Mouse (Mus musculus) activated CD4-positive, CD25-positive, alpha-beta regulatory T cell, adult 4 months (primary cell): ENCODE results near the gene Plaa. TPM values are rescaled to one million over a fixed set of nuclear protein-coding genes. Genes with fewer than 3 reads are reported as not detected.
"Not testable (repeated sequence)": the region's sequence is repeated elsewhere in the genome, so short reads cannot be mapped to it uniquely, and the experiment has no call there.

Experiments
- ATAC-seq: one replicate; pipeline ENCODE4 v1.8.0; 2017
- polyA plus RNA-seq, 2 experiments: library from polyadenylated mRNA; unstranded; fragments of 100-300 nt; shearing (Covaris generic); gene quantifications; one replicate each; pipeline ENCODE4 v1.2.1; 2017

The Plaa gene
- polyA plus RNA-seq: 10 to 100 TPM; 34.9 to 38.8 TPM

DNA sequence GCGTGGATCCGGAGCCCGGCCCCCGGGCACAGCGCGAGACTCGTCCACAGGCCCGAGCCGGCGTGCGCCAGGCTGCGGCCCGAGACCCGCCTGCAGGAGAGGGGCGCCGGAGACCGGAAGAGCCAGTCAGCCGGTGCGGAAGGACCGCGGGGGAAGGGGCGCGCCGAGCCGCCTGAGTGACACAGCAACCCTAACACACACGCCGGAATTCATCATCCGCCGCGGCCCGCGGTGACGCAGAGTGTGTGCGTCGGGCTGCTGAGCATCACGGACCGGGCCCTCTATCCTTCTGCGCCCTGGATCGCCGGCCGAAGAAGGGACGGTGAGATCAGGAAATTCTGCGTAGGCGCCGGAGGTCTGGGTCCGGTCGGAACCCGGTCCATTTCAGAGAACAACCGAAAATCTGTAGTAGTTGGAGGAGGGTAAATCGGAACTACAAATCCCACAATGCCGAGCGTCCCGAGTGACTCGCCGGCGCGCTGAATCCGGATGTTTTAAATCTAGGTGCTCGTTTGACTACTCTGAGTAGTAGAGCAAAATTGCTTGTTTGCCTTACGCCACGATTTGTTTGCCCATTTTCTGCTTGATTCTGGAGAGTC, at the start of gene Plaa:
Gene Plaa, minus strand, starts transcription at position 214 of the 599 bp plus-strand sequence.
- peak; percentile 95 for ATAC-seq

DNA sequence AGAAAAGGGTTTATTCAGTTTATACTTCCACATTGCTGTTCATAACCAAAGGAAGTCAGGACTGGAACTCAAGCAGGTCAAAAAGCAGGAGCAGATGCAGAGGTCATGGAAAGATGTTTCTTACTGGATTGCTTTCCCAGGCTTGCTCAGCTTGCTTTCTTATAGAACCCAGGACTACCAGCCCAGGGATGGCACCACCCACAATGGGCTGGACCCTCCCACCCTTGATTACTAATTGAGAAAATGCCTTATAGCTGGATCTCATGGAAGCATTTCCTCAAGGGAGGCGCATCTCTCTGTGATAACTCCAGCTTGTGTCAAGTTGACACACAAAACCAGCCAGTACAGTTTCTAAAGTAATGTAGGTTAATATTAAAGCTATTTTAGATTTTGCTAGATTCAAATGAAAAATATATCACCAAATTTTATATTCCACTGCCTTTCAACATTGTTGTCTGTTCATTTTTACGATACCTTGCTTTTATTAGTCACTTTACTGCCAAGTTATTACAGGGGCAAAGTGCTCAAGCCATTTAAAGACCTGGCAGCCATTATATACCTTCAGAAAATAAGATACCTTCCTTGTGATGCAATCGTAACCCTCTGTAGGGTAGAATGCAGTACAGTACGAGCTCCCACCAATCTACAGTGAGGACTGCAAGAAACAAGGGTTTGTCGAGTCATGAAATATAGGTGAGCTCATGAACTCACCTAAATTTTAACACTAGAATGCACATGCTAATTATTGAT, 47.6 kb upstream of the Plaa start:
- ATAC-seq: not testable (repeated sequence)

DNA sequence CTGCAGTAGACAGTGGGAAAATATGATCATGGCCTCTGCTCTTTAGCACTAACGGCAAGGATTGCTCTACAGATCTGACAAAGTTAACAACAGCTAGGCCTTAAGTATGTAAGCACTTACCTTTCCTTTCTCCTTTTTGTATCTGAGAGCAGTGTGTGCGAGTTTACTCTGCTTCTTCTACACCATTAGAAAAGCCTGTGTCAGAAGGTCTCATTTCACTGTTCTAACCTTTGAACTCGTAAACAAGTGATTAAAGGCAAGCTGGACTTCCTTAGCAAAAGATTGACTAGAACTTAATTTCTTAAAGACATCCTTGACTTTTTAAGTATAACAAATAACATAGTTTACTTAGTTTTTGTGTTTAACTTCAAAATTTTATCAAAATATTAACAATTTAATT, 46.9 kb upstream of the Plaa start, which contains the start of gene Lrrc19:
Gene Lrrc19, minus strand, starts transcription at position 225 of the 400 bp plus-strand sequence.
- ATAC-seq: no peak

DNA sequence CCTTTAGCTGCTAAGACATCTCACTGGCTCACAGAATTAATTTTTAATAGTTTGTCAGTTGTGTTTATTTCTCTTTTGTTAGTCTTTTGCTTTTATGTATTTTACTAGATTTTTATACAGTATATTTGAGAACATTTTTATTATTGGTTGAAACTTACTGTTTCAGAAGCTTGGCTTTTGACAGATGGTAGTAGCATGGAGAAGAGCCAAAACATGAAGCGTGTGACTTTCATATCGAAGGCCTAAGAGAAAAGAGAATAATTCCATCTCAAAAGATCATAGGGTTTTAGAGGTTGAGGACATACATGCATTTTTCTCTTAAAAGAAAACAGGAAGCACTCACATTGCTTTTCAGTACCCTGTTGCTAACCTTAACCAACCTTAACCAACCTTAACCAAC, 40.1 kb upstream of the Plaa start:
- no peak for ATAC-seq

DNA sequence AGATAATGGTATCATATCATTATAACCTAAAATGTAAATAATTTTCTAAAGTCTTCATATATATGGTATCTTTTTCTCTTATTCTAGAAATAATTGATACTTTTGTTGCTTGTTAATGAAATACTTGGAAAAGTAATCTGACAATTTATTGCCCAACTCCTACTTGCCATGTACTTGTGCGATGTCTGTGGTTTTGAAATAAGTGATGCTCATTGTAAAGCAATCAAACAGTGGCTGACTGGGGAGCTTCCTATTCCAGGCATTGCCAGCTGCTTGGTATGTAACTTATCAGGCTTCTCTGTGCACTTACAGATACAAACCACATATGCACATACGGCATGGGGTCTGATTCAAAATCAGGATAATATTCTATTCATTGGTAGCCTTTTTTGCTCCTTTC, 17.0 kb upstream of the Plaa start:
- ATAC-seq: no peak

DNA sequence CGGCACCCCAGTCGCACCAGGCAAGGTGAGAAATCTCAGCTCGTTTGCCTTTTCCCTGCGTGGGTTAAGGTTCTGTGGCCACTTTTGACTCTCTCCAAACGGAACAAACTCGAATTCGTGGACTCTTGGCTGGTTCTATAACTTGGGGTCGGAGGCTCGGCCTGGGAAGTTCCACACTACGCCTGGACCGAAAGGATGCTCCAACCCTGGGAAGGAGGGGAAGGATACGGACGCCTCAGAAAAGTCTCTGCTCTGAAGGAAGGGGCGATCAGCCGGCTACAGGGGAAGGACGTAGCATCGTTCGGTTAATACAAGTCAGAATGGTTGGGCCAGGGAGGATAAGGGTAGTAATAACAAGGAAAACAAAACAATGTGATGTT, 11.6 kb upstream of the Plaa start:
- peak; percentile 5 for ATAC-seq

DNA sequence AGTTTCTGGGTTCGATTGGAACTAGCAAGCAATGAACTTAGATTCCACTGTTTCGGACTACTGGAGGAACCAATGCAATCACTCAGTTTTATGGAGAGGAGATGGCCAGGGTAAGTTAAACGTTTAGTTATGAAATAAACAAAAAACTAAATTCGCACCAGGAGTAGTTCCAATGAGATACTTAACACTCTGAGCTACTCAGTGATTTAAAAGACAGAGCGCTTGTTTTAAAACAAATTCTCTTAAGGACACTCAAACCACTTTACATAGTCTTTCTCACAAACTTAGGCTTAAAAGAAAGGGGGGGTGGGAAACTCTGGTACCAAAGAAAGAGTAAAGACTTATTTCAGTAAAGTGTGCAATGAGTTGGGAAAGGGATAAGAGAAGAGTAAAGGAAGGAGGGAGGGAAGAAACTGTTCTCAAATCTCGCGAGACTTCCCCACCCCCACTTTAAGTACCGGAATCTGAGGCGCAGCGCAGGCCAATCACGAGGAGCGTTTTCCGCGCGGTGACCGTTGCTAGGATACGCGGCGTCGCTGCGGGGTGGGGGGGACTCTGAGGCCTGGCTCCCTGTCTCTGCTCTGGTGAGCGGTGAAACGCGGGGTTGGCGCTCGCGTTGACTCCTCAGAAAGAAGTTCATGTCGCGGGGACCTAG, 11.1 kb upstream of the Plaa start, which contains the start of gene Ift74:
Gene Ift74, plus strand, starts transcription at position 520 of the 655 bp plus-strand sequence.
- peak; percentile 100 for ATAC-seq

DNA sequence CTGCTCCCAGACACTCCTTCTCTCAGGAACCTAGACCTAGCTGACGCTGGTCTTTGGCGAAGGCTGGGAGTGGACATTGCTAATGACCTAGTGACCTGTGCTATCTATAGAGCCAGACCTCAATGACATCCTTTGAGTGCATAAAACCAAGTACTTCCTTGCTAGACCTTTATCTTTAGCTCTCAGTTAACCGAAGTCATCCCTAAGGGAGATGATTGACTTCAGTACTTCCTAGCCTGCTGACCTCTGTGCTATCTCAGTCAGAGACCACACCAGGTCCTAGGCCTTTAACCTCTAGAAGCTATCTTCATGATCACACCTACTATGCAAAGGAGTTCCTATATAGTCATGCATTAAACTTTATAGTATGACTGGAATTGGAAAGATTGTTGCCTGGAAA, 7.3 kb upstream of the Plaa start:
- no peak for ATAC-seq

DNA sequence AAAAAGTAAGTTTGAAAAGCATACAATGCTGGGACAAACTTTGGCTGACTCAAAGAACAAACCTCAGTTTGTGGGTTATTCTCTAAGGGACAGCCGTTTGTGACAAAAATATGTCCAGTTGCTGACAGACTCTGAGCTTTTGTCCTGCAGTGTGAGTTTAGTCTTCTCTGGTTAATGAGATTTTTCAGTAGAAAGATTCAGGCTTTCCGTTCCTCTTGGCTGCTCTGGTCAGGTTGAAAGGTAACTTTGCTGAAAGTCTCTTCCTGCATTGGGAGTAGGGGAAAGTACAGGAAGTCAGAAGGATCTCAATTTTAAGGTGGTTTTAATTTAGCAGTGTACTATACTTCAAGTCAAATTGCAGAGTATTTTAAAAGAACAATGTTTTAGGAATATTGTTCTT, 2.5 kb upstream of the Plaa start:
- no peak for ATAC-seq

DNA sequence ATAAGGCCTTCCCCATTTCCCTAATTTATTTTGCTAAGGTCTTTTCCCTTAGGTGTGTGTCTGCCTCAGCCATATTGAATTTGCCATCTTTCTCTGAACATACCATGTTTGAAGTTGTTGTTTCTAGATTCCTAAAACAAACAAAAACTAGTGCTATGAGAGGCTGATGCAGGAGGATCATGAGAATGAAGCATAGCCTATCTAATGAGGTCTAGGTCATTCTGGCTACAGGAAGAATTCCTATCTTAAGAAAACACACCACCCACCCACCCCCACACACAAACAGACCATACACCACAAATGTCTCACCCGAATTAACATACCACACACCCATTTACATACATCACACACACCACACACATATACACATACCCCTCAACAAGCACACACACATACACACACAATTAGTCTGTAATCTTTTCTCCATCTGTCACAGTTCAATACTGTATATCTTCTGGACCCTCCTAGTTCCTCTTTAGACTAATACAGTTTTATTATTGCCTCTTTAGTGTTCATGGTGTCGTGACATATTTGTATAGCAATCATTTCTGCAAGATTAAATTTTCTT, 1.5 kb upstream of the Plaa start:
- no peak for ATAC-seq

DNA sequence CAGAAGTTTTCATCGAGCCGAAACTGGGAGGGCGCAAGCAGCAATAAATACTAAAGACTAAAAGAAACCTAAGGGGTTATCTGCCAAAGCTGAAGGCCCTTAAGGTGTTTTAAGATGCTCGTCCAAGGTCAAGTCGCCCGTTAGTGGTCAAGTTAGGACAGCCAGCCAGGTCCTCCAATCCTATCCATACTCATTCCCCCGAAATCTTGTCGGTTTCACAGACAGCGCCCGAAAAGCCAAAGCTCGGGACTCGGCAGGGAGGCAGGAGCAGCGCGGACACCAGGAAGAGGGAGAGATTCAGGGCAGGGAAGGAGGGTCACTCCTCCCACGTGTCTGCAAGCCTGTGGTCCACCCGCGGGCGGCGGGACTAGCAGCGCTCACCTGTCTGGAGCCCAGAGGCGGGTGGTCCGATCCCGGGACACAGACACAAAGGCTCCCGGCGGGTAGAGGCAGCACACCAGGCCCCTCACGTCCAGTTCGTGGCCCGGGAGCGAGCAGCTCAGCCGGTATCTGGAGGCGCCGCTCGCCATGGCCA, 481 bp downstream of the Plaa start:
- ATAC-seq: no peak

DNA sequence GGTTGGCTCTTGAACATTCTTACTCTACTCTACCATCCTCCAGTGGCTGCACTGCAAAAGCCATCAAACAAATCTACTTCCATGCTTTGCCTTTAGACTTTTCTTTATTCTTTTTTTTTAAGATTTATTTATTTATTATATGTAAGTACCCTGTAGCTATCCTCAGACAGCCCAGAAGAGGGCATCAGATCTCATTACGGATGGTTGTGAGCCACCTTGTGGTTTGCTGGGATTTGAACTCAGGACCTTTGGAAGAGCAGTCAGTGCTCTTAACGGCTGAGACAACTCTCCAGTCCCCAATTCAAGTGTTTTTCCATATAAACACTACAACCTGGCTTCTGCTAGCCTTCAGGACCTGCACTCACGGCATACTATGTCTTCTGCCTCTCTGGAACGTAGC, 1.6 kb downstream of the Plaa start:
- no peak for ATAC-seq

DNA sequence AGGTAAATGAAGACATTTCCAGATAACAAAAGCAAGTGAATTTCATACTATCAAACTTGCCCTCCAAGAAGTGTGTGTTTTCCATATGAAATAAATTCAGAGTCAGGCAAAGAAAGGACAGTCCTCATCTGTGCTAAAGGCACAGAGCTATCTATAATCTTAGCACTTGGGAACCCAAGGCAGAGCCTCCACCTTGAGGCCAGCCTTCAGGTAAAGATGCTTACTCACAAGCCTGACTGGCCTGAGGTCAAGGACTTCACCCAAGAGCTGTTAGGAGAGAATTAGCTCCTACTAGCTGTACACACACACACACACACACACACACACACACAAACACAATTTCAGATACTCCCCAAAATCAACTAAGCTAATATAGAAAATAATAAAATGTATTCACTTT, 10.3 kb downstream of the Plaa start:
- ATAC-seq: no peak

DNA sequence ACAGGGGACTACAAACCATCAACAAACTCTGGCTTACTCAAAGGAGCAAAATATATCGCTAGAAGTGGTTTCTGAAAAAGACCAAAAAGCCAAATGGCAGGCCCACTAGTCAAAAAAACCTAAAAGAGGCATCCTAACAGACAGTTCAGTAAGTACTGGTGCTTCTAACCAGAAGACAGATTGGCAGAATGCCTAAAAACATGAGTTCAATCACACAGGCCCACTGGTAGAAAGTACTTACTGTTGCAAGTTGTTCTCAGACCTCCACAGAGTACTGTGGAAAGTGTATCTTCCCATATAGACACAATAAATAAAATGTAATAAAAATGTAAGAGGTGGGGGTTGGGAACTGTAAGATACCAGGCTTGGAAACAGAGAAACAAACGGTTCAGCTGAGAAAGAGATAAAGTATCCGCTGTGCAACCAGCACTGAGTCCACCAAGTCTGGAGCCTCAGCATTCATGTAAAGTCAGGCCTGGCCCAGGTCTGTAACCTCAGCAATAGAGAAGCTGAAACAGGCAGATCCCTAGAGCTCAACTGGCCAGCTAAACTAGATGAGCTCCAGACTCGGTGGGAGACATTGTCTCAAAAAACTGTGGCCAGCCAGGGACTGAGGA, 11.2 kb downstream of the Plaa start:
- no peak for ATAC-seq

DNA sequence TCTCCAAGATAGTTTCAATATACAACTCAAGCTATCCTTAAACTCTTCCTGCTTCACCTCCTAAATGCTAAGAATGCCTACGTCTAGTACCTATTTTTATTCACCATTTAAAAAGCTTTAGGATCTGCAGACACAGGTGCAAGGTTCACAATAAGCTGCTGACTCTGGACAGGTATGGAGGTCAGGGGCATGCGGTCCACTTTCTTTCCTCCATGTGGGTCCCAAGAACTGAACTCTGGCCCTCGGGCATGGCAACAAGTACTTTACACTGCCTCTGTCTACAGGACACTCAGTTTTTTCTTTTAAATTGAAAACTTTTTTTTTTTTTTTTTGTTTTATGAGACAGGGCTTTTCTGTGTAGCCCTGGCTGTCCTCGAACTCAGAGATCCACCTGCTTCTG, 30.4 kb downstream of the Plaa start:
- no peak for ATAC-seq

DNA sequence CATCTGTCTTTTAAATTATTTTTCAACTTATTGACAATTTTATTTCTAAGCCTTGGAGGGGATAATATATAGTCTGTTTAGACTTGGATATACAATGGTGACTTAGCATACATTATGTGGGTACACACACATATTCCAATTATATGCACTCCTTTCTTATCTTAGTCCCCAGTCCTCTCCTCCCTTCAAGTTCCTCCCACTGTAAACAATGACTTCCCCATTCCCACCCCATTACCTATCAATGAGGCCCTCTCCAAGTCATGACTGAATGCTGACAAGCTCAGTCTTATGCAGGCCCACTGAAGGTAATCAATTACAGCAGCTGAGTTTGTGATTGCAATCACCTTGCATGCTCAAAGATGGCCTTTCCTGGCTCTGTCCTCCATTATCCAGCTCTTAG, 38.7 kb downstream of the Plaa start:
- ATAC-seq: no peak

DNA sequence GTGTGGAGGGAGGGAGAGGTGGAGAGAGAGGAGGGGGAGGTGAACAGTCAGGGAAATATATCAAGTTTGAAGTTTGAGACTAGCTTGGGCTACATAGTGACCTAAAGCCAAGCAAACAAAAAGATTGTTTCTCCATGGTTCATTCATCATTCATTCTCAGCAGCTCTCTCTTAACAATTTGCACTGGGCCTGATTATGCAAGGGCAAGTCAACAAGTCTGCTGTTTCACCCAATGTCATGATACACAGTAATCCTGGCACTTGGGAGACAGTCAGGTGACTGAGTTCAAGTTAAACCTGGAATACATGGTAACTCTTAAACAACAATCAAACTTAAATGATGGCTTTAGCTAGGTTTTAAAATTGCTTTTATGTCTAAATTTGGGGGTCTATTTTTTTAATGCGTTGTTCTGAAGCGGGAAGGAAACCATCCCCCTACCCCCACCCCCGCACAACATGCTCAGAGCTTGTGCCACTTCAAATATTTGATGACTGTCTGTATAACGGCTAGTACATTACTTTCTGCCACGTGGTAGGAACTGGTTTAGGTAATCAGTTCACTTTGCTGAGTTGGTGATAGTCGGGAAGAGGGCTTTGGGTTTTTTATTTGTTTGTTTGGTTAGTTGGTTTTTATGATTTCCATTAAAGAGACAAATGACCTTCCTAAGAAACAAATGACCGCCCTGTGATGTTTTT, 40.9 kb downstream of the Plaa start:
- no peak for ATAC-seq

DNA sequence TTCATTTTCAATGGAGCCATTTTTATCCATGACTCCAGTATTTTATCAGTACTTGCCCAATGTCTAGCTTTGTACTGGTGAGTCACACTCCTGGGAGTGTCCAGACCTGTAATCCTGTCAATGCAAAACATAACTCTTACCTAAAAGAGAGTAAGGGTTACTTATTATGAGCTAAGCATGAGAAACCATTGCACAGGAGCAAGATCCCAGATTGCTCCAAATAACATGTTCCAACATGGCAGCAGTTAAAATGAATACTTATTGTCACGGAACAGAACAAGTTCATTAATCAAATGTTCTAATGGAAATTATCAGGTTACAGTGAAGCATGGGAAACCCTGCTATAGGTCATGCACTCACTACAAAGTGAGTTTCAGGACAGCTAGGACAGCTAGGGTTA, 42.7 kb downstream of the Plaa start:
- no peak for ATAC-seq

DNA sequence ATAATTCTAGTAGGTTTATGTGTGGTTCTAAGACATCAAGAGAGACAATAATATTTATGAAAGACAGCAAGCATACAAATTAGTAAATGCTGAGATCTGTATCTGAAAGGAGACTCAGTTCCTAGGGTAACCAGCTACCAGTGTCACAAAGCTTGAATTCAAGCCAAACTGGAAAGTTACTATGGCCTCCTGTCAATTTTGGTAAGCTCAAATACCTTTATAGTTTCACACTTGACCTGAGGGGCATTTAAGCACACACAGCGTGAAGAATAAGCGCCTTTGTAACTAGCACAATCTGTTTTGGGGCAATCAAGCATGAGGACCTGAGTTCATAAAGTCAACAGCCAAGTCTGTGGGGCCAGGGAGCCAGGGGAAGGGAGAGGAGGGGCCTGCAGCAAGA, 43.8 kb downstream of the Plaa start:
- ATAC-seq: no peak

DNA sequence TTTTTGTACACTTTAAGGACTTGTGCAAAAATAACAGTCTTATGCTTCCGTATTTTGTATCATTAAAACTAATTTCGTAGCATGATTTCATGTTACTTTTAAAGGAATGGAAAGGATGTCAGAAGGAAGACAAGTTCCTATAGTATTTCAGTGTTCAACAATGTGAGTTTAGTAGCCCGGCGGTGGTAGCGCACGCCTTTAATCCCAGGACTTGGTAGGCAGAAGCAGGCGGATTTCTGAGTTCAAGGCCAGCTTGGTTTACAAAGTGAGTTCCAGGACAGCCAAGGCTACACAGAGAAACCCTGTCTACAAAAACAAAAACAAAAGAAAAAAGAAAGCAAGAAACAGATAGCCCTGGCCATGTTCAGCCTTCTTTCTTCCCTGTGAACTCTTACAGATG, 45.9 kb downstream of the Plaa start:
- ATAC-seq: no peak

DNA sequence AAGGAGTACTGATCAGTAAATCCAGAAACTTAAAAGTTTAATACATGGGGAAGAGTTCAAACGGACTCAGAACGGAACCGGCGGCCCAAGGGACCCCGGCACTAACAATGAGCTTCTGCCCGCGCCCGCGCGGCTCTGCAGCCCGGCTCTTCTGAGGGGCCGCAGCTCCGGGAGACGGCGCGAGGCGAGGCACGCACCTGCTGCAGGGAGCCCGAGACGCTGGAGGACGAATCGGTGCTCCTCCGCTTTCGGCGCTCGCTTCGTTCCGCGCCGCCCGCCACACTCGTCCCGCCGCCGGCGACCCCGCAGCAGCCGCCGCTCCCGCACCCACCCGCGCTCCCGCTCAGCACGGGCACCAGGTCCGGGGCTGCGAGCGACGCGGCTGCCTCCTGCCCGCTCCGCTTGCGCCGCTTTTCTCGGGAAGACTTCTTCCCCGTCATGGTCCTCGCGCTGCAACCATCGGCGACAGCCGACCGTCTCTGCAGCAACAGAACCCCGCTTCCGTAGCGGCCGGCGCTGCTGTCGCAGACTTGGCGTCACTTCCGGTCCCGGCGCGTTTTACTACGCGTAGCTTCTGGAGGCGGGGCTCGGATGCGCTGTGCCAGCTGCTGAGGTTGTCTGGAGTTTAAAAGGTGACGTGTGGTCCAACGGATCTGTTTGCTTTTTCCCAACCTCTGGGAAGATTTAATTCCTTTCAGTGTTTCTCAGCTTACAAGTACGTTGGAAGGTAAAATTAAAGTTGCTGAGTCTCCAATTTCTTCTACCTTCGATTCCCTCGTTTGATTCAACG, 46.6 kb downstream of the Plaa start, which contains the start of the genes Gm10306 and Caap1:
Gene Gm10306, plus strand, starts transcription at position 282 of the 790 bp plus-strand sequence.
Gene Caap1, minus strand, starts transcription at position 532 of the 790 bp plus-strand sequence.
- peak; percentile 98 for ATAC-seq
